Mouse (Mus musculus): ENCODE data around the gene Ms4a15.

DNA sequence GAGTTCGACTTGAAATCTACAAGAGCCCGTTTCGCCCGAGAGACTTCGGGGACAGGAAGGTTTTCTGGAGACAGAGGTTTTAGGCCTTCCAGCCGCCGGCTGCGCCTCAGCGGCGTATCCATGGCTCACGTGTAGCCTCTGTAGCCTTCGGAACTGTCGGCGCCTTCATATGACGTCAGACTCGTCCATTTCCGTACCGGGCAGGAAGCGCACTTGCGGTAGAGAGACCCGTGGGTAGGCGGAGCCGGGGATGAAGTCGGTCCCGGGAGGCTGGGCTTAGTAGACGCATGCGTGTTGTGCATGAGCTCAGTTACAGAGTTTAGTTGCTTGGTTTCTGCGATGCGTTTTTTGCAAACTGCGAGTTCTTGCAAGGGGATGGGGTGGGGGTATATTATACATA, 43.9 kb downstream of the Ms4a15 start, which contains the start of gene Ccdc86:
- TF ChIP-seq POLR2A (IDR thresholded peaks at IDR 0.05; ENCODE audit: low read depth, low read length) = peak; percentile 42
- no peak for TF ChIP-seq CTCF (conservative IDR thresholded peaks at IDR 0.05; ENCODE audit: insufficient read depth, insufficient read length, low read depth, low read length)

Measured in kidney, adult 2 months (tissue).